Mouse (Mus musculus): ENCODE measurements around the gene Sec14l2.

DNA sequence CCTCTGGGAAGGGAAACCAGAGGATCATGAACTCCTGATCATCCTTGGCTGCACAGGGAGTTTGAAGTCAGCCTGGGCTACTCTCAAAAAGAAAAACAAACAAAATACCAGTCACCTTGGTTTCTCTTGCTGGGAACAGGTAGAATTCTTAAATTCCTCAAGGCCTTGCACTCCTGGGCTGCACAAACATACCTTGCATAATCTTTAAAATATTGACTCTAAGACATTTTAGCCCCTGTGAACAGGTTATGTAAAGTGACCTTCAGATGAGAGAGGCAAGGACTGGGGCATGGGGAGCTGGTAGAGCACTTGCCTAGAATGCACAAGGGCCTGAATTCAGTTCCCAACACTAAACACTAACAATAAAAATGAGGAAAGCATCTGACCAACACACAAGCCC is 18.3 kb upstream of the Sec14l2 start:
- no peak for TF ChIP-seq SIN3A (IDR thresholded peaks at IDR 0.05; ENCODE audit: low read length)
- no peak for TF ChIP-seq KAT2A (conservative IDR thresholded peaks at IDR 0.05; ENCODE audit: low read depth, low read length)
